Mouse (Mus musculus): ENCODE data around the gene Zbtb7b. TPM values are rescaled to one million over a fixed set of nuclear protein-coding genes. Genes with fewer than 3 reads are reported as not detected.

The Zbtb7b gene
- polyA plus RNA-seq, 2 experiments from 2014 or later = 13.2 to 16.5 TPM

DNA sequence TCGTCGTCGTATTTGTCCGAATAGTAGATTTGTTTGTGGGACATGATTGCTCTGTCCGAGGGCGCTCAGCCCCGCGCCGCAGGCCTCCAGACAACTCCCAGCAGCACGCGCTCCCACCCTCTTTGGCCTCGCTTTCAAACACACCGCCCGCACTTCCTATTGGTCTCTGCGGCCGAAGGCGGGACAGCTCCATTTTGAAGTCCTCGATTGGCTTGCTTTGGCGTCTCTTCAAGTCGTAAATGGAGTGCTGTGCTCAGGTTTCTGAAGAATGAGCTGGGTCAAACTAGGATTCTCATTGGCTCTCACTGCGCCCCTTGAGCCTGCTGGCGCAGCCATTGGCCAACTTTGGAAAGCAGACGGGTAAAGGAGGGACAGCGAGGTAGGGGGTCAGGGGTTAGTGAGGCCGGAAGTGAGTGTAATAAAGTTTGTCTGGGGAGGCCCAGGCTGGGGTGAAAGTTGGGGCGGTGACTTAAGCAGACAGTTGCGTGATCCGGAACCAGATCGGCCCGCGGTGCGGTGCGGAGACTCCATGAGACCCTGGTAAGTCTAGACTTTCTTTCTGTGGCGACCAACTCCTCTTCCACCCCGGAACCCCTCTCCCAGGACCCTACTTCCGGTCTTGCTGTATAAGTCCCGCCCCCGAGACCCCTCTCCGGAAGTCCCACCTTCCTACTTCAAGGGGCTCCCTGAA is 23.7 kb upstream of the Zbtb7b start, which contains the start of the genes Cks1b and Shc1:
TSS of gene Cks1b (minus strand) at position 214 of the 691 bp plus-strand sequence.
TSS of gene Shc1 (plus strand) at position 274 of the 691 bp plus-strand sequence.
- peak; percentile 99 for ATAC-seq

DNA sequence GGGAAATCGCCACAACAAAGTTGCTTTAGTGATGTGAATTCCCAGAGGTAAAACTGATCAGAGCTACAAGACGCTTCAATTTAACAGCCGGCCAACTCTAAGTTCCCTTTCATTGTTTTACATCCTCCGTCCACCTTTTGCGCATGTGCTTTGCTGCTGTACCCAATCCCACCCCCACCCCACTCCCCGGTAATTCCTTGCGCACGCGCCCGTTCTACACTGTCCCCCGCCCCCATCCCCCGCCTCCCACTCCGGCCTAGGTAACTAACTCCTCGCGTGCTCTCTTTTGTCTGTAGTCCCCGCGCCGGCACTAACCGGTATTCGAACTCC is 23.2 kb upstream of the Zbtb7b start:
- ATAC-seq = no peak

DNA sequence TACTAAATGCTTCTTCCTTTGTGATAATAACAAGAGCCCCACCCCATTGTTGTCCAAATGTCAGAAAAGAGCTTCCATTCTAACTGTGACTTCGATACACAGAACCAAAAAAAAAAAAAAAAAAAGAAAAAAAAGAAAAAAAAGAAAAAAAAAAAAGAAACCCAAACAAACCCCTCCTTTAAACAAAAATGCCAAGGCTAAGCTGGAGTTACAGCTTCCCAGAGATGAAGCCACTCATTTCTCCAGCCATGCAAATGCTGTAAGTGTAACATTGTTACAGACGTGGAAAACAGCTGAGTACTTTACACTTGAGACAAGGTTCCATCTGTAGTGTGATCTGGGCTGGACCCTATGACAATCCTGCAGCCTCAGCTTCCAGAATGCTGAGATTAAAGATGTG is 22.6 kb upstream of the Zbtb7b start:
- no peak for ATAC-seq

DNA sequence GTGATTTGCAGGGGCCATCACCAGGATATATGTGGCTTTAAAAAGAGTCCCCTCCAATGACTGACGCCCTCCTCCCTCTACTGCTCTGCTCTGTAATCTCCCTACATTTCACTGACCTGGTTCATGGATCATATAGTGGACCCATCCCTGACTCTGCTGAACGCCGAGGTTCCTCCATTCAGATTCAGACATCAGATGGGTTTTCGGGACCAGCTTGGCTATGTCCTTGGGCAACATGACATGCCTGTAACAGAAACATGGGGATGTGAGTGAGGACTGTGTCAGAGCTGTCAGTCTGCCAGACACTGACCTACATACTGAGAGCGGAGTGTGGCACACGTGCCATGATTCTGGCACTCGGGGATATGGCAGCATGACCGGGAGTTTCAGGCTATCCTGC is 21.6 kb upstream of the Zbtb7b start:
- no peak for ATAC-seq

DNA sequence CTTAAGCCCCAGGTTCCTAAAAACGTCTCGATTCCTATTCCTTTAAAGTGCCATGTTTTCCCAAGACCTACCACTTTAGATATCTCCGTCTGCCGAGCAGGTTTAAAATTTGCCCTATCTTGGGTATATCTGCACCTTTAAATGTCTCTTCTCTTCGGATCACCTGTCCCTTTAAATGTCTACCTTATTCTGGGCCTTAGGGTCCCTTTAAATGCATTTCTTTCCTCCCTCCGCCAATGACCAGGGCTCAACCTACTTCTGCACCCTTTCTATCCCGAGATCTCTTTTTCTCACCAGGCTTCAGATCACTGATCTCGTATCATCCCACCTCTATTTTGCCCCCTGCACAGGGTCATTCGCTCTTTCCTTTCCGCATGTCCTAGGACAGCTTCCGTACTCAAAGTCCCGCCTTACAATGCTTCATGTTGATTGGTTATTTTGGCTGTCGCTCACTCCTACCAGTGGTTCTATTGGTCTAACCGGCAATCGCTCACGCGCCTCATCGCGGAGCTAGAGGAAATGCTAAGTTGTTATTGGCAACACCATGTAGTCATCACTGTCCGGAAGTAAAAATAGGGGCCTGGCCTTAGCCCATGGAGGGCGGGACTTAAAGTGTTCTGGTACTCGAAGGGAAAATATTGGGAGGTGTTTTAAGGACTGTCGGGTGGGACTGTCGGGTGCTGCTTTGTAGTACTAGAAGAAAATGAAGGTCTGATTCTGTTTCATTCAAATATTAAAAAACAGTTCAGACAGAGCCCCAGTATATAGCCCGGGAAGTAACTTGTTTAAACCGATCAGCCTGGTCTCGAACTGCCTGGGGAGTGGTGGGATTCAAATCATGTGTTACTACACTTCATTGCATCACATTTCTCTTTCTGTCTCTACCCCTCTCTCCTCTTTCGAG is 17.2 kb upstream of the Zbtb7b start, which contains the start of gene Flad1:
TSS of gene Flad1 (minus strand) at position 381 of the 904 bp plus-strand sequence.
- peak; percentile 100 for ATAC-seq

DNA sequence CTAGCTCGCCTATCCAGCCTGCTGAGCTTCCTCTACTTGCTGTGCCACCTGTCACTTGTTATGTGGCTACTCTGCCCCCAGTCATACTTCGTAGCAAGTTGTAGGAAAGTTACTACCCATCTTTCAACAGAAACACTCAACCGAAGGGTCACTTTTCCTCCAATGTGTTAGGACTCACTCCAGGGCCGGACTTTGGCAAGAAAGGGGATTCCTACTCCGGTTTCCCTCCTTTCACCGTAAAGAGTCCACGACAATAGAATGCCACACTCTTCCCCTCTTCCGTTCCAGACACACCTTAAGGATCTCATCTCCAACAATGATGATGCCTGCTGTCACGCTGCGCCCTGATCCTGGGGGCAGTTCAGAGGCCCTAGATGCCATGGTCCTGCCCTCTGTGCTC is 16.3 kb upstream of the Zbtb7b start:
- ATAC-seq = no peak

DNA sequence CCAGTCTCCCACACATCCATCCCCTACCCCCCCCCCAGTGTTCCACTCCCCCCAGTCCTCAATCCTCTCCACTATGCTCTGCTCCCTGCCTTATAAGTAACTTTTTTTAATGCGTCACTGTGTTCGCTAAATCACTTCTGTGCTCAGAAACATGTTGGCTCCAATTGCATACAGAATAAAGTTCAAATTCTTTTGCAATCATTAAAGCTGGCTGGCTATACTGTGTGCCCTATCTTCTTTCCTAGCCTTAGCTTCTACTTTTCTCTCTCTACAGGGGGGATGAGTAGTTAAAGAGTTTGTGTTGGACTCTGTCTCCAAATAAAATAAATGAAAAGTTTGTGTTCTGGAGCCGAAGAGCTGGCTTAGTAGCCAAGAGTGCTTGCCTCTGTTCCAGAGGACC is 15.1 kb upstream of the Zbtb7b start:
- ATAC-seq = no peak

DNA sequence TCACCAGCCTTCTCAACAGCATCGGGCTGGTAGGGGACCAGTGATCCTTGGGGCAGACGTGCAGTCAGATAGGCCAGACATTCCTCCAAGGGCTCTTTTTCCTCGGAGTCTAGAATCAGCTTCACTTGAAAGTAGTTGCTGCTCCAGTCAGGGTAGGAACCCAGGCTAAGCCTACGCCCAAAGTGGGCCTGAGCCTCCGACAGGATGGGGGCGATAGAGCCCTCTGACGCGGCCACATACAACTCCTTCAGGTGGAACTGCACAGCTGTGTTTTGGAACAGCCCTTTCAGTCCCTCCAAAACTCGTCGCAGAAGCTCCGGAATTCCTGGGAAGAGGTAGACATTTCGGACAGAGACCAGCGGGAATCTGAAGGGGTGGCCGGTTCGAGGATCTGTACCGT is 13.9 kb upstream of the Zbtb7b start:
- ATAC-seq = no peak

DNA sequence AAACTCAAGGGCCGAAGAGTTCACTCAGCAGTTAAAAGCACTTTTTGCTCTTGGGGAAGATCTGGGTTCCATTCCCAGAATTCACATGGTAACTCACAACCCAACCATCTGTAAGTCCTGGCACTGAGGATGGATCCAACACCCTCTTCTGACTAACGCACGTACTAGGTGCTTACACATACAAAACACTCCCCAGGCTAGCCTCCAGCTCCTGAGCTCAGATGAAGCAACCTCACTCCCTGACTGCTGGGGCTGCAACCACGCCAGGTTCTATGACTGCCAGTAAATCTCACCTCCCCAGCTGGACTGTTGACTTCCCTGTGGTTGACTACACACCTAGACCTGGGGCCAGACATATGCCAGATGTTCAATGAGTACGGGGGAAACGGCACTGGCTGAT is 12.3 kb upstream of the Zbtb7b start:
- no peak for ATAC-seq

DNA sequence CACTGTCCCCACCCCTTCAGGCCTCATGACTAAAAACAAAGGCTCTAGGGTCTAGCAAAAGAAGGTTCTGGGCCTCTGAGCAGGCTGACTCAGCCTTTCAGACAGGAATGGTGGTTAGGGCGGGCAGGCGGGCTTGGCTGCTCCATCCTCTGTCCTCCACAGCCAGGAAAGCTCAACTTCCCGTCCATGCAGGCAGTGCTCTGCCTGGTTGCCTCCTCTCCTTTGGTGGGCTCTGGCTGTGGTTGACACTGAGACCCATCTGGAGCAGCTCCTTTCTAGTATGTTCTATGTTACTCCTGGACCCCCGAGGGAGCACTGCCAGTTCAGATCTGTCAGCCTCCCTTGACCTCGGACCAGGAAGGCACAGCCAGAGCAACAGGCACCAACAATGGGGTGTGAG is 8.1 kb upstream of the Zbtb7b start, which contains the start of gene Lenep:
TSS of gene Lenep (minus strand) at position 101 of the 400 bp plus-strand sequence.
- ATAC-seq = no peak

DNA sequence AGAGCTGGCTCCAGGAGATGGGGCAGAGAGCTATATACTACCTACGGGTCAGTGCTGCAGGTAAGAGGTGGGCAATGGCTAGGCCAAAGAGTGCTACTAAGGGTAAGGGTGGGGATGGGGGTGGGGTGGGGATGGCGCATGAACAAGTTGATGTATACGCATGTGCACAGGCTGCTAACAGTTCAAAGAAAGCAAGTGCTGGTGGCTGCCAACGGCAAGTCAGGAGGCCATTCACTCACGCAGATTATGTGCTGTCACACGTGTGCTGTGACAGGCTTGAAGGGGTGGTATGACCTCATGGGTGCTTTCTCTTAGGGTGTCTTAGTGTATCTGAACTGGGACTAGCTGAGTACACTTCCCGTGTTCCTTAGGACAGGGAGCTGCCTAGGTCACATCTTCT is 6.8 kb upstream of the Zbtb7b start:
- no peak for ATAC-seq

DNA sequence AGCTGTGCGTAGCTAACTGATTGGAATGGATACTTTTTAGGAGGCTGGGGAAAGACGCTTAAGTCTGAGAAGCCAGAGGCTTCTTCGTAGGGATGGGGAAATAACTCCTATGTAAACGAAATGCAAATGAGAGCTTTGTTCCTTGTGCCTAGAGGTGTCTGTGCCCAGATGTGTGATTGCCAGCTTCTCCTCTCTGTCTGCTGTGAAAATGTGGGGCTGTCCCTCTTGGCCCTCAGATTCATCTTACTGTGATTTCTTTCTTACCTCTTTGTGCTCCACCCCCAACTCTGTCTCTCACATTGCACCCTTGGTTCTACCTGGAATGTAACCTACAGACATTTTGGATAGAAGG is 2.1 kb upstream of the Zbtb7b start:
- ATAC-seq = no peak

DNA sequence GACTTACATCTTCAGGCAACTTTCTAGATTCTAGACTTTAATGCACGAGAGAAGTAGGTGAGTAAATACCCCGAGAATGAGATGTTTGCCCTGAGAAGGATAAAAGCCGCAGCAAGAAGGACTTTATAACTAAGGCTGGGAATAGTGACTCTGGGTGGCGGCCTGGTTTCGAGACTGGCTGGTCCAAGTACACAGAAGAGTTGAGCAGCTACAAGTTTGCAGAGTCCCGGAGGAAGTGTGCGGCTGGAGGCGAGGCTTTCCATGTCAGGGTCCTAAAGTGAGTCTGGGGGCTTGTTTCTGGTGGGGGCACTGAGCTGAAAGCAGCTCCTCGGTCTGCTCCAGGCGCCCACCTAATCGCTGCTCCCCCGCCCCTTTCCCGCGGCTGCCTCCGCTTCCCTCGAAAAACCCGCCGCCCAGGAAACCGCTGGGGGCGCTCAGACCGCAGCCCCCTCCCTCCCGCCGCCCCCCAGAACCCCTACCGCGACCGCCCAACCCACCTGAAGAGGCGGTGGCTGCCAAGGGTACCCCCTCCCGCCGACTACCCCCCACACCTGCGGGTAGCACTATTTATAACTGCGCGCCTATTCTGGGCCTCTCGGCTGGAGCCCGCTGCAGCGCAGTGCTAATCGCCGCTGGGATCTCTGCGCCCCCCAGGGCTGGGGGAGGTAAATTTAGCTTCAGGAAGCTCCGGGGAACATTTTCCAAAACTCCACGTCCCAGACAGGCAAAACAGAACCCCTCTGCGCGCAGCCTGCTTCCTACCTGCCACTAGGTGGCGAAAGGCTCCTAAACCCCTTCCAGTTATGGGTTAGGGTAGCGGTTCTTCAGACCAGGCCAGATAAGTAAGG is 1.5 kb upstream of the Zbtb7b start:
- ATAC-seq = no peak

DNA sequence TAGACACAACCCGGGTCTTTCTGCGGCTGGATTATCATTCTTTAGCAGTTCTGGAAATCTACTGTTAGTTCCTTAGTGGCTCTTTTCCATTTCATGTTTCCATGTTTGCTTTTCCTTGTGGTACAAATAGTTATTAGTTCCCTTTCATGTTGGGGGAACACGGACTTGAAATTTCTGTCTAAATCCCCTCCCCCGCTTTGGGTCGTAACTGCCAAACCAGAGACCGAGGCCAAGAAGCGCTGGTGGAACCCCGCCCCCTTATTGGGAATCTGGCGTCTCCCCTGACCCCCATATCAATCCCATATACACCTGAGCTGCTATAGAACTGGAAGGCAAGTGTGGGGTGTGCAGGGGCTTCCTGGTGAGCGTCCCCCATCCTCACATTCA is 836 bp upstream of the Zbtb7b start:
- ATAC-seq = no peak

DNA sequence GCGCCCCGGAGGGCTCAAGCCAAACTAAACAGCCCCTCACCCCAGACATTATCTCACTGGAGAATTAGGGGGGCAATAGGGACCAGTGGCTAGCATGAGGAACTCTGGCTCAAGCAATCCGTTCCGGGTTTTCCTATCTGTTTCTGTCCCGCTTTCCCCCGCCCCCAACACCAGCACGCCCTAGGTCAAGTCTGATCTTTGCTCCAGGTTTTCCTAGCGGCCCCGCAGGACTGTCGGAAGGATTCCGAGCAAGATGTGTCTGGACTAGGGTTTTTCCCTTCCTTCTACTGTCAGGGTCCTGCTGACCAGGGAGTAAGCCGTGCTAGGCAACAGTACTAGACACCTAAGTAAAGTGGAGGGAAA is 299 bp upstream of the Zbtb7b start:
- no peak for ATAC-seq

DNA sequence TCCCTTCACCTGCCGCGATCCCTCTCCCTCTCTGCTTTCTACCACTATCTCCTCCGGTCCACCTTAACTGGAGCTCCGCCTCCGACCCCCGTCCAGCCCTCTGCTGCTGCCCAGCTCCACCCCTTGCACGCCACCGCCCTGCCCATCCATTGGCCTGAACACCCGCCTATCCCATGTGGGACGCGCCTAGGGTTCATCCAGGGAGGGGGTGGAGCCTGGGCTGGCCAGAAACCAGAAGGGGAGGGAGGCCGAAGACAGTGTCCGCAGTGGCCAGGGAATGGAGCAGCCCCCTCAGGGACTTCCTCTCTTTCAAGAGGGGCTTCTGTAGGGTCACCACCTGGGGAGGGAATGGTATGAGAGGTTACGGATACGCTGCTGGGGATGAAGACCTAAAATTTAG is 971 bp downstream of the Zbtb7b start:
- ATAC-seq = peak; percentile 79

DNA sequence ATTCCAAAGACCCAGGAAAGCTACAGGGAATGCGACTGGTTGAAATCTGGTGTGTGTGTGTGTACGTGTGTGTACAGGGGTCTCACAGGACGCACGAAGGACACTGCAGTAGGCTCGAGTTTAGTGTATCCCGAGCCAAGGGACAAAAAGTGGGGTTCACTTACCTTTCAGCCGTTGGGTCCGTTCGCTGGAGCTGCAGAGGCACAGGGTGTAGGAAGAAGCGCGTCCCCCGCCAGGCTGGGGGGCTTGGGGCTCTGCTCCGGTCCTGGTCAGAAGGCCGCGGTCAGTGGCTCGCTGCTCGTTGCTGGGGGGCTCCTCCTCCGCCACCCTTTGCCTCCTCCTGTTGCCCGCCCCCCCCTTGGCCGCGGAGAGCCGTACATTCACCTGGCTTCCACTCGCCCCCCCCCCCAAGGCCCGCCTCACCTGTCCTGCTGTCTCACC is 1.7 kb downstream of the Zbtb7b start:
- no peak for ATAC-seq

DNA sequence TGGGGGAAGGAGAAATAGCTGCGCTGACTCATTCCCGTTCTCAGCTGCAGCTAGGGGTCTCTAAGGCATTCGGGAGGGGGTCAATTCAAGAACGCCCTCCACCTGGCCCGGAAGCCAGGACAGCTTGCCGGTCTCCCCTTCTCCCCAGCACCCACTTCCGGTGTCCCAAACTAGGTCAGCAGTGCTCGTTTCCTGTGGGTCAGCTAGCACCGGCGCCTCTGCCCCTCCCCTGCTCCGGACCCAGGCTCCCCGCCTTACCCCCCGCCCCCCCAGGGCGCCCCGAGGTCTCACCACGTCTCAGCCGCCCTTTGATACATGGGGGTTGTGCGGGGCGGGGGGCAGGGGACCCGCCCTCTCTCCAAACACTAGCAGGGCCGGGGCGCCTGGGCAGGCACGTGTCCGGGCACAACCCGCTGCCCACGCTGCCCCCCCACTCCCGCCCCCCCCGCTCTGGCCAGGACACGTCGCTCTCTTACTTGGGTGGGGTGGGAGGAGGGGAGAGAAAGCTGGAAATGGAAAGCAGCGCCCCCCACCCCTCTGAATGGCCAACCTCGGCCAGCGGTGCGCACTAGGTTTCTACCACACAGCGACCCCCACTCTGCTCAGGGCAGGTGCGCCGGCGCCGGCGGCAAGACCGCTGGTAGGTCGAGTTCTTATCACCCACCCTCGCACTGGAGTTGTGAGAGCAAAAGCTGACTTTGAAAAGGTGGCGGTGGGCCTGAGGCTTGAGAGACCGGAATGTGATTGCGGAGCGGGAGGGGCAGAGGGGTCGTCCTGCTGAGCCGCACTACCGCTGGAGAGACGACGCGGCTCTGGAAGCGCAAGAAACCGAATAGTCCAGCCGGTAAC is 2.7 kb downstream of the Zbtb7b start:
- no peak for ATAC-seq

DNA sequence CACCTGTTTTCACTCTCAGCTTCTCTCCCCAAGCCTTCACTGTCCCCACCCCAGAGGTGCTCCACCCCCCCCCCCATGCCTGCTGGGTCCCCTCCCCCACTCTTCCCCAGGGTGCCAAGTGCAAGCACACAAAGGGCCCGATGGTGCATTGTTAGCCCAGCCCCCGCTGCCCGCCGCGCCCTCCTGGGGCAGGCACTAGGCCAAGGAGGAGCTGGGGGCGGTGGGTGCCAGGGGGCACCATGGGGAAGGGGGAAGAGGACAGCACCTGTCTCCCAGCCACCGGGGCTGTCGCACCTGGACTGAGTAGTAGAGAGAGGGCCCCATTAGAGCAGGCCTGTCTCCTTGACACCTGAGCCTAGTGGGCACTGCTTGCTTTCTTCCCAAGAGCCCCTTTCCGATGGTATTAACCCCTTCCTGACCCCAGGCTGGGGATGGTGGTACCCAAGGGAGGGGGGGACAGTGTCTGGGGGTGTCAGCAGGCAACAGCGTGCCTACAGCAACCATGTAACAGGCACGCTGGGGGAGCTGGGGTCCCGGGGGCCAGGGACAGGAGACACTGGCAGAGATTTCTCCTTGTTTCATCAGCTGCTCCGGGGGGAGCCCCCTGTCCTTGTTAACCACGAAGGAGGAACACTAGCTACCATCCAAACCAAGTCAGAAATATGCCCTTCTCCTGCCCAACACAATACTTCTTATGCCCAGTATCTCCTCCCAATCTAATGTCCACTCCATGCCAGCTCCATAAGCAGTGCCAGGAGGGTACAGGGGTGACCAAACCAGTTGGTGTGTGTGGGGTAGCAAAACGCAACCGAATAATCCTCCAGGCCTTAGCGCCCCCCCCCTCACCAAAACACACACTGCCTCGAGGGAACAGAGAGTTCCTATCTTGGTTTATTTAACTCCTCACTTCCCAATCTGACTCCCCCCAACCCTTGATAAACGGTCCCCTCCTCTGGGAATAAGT is 3.6 kb downstream of the Zbtb7b start:
- ATAC-seq = no peak

DNA sequence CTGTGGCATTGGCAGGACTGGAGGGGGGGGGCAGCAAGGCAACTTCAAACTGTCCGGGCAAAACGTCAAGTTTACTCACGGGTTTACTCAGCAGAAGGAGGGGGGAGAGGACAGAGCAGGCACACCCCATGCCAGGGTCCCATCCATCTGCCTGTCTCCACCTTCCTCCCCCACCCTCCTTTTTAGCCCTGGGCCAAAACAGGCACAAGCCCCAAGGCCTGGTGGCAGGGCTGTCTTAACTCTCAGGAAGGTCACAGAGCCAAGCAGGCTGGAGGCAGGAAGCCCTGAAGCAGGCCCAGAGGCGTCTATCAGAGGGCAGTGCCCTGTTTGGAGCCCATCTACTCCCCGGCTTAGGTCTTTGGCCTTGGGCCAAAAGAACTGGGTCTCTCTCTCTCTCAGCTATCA is 4.5 kb downstream of the Zbtb7b start:
- no peak for ATAC-seq
